Mouse (Mus musculus) Patski (cell line): ENCODE measurements around the gene Pim1. TPM values are rescaled to one million over a fixed set of nuclear protein-coding genes. Genes with fewer than 3 reads are reported as not detected.

Experiments used
- ATAC-seq: fragments of 100-300 bp; one replicate; pipeline ENCODE4 v1.8.0; 2021
- CTCF ChIA-PET: fragments of 350-600 bp; sonication (Branson Sonifier 250); formaldehyde crosslinking; loops from one replicate; lab custom pipeline; 2022; ENCODE audit warnings: inconsistent platforms; lab: Charles Lee
- POLR2A ChIA-PET: fragments of 350-600 bp; sonication (Branson Sonifier 250); formaldehyde crosslinking; loops from one replicate; lab custom pipeline; 2022; ENCODE audit warnings: antibody characterized with exemption, inconsistent platforms; lab: Charles Lee
- DNase-seq: peaks from one replicate; pipeline ENCODE4 v3.0.0-alpha.2; 2011; ENCODE audit warnings: low read depth, low spot score
- H3K27me3 ChIP-seq: fragments of 371-371 bp; one replicate; pipeline ENCODE4 v1.5.1; 2021
- CTCF ChIP-seq: fragments of 100-300 bp; IDR thresholded peaks from one replicate; pipeline ENCODE4 v1.5.1; 2021
- in situ Hi-C: fragments of 300-500 bp; cut with MboI; formaldehyde crosslinking; loops from 3 replicates; pipeline ENCODE4 v1.11.1; 2018; ENCODE audit warnings: low pct_unique_long_range_greater_than_20kb, mixed read lengths
- polyA plus RNA-seq: library from polyadenylated mRNA; unstranded; gene quantifications from one replicate; pipeline ENCODE4 v1.2.3, GENCODE M21; 2021

Gene Pim1
- polyA plus RNA-seq, 1 experiment from 2014 or later: 48.0 TPM

GRCm38 (mm10) chr17:29519731-29520130, 29.2 kb downstream of the Pim1 start:
- H3K27me3 ChIP-seq: no peaks in the 10 kb centered on the region
- DNase-seq: no peak
- ChIA-PET POLR2A (no interaction called here), CTCF (interaction anchor here (1.3 kb wide), 1 partner anchor 148 kb away, joined by 4 read pairs; no protein-coding TSS in a partner anchor)
- in situ Hi-C loops: loop anchor here (10.0 kb wide), 1 partner anchor 255 kb away; the partner anchor contains the start of genes BC004004 and Ppil1
- ATAC-seq: no peak
- no peak for TF ChIP-seq CTCF

GRCm38 (mm10) chr17:29525613-29526012, 35.1 kb downstream of the Pim1 start:
- in situ Hi-C loops: no loop called here
- CTCF ChIA-PET: interaction anchor here (1.2 kb wide), 1 partner anchor 141 kb away, joined by 4 read pairs; no protein-coding TSS in a partner anchor
- H3K27me3 ChIP-seq: no peaks in the 10 kb centered on the region
- peak; percentile 27 for TF ChIP-seq CTCF
- POLR2A ChIA-PET: no interaction called here
- ATAC-seq (no peak), DNase-seq (no peak)

GRCm38 (mm10) chr17:29528568-29529187, 38.1 kb downstream of the Pim1 start:
- POLR2A ChIA-PET: no interaction called here
- no peaks in the 10 kb centered on the region for H3K27me3 ChIP-seq
- CTCF ChIA-PET: interaction anchor here (0.7 to 1.1 kb wide), 2 partner anchors 9 to 23 kb away, joined by 3 to 6 read pairs; partner anchors contain the start of gene Tmem217
- in situ Hi-C loops: no loop called here
- DNase-seq (no peak), ATAC-seq (no peak)
- peak; percentile 57 for TF ChIP-seq CTCF

- CTCF ChIA-PET: interaction anchor here (1.1 kb wide), 1 partner anchor 13 kb away, joined by 3 read pairs; no protein-coding TSS in a partner anchor
- H3K27me3 ChIP-seq: no peaks in the 10 kb centered on the region
- no peak for TF ChIP-seq CTCF
- DNase-seq (no peak), ATAC-seq (no peak)
- POLR2A ChIA-PET: no interaction called here
- in situ Hi-C loops: no loop called here
Observed at GRCm38 (mm10) chr17:29530508-29530907, 40.0 kb downstream of the Pim1 start.

GRCm38 (mm10) chr17:29531278-29531677, 40.7 kb downstream of the Pim1 start:
- DNase-seq: no peak
- no peak for ATAC-seq
- H3K27me3 ChIP-seq: no peaks in the 10 kb centered on the region
- in situ Hi-C loops: no loop called here
- peak; percentile 24 for TF ChIP-seq CTCF
- CTCF ChIA-PET: no interaction called here
- POLR2A ChIA-PET: no interaction called here

GRCm38 (mm10) chr17:29531757-29532384, 41.3 kb downstream of the Pim1 start:
- ChIA-PET CTCF (no interaction called here), POLR2A (no interaction called here)
- ATAC-seq (no peak), DNase-seq (no peak)
- H3K27me3 ChIP-seq: no peaks in the 10 kb centered on the region
- in situ Hi-C loops: no loop called here
- TF ChIP-seq CTCF: no peak

GRCm38 (mm10) chr17:29533866-29534265, 43.3 kb downstream of the Pim1 start:
- in situ Hi-C loops: no loop called here
- no peak for DNase-seq
- no peak for ATAC-seq
- ChIA-PET CTCF (no interaction called here), POLR2A (no interaction called here)
- no peak for TF ChIP-seq CTCF
- H3K27me3 ChIP-seq: no peaks in the 10 kb centered on the region

- CTCF ChIA-PET: no interaction called here
- POLR2A ChIA-PET: no interaction called here
- no peaks in the 10 kb centered on the region for H3K27me3 ChIP-seq
- DNase-seq (no peak), ATAC-seq (no peak)
- in situ Hi-C loops: no loop called here
- no peak for TF ChIP-seq CTCF
Observed at GRCm38 (mm10) chr17:29540426-29540825, 49.9 kb downstream of the Pim1 start.

- in situ Hi-C loops: no loop called here
- H3K27me3 ChIP-seq: no peaks in the 10 kb centered on the region
- no peak for DNase-seq
- no peak for ATAC-seq
- POLR2A ChIA-PET: no interaction called here
- CTCF ChIA-PET: no interaction called here
- TF ChIP-seq CTCF: no peak
Observed at GRCm38 (mm10) chr17:29541419-29541818, 50.9 kb downstream of the Pim1 start.

- ChIA-PET CTCF (no interaction called here), POLR2A (interaction anchor here (0.5 kb wide), 1 partner anchor 9 kb away, joined by 3 read pairs; the partner anchor contains the start of gene Tmem217)
- no peaks in the 10 kb centered on the region for H3K27me3 ChIP-seq
- TF ChIP-seq CTCF: no peak
- DNase-seq: no peak
- ATAC-seq: no peak
- in situ Hi-C loops: no loop called here
Observed at GRCm38 (mm10) chr17:29542831-29543690, 52.5 kb downstream of the Pim1 start.
